Mouse (Mus musculus) effector memory CD4-positive, alpha-beta T cell, adult 5 months (primary cell): ENCODE measurements around the gene Idua. TPM values are rescaled to one million over a fixed set of nuclear protein-coding genes. Genes with fewer than 3 reads are reported as not detected.

ENCODE experiments used
- polyA plus RNA-seq: library from polyadenylated mRNA; unstranded; fragments of 100-300 nt; shearing (Covaris generic); gene quantifications from one replicate; pipeline ENCODE4 v1.2.1, GENCODE M21; 2017

The Idua gene
- 29.0 TPM for polyA plus RNA-seq

DNA sequence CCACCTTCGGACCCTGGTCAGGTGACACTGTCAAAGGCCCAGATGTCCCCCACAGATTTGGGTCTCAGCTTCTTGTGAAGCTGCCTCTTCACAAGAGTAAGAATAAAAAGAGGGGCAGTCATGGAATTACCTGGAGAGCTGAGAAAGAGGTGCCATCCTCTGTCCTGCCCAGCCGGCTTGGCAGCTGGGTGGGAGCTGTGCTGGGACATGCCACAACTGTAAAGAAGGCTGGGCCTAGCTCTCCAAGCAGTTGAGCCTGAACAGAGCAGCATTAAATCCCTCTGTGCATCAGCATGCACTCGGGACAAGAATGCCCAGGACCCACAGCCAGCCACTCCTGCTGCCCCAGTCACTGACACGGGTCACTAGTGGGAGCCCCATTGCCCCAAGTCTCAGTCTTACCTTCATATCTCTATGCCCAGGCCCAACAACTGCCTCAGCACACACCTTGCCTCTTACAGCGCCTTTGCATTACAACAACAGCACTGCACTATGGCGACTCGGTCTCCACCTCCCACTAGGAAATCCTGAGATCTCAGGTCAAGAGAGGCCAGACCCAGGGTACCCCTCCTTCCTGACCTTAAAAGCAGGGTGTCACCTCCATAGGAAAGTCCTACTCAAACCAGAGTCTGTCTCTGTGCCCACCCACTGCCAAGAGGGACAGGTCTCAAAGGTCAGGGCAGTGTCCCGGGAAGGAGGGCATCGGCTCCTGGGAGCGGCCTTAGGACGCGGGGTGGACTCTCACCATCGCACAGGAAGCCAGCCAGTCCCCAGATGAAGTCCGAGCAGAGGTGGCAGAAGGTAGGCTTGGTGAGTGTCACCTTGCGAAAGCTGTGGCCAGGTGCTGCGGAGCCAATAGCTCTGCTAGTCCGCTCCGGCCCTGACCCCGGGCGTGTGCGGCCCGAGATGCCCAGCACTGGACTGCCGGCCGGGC, at the start of gene Idua:
Gene Idua (plus strand): TSS at position 634 of the 934 bp plus-strand sequence.

DNA sequence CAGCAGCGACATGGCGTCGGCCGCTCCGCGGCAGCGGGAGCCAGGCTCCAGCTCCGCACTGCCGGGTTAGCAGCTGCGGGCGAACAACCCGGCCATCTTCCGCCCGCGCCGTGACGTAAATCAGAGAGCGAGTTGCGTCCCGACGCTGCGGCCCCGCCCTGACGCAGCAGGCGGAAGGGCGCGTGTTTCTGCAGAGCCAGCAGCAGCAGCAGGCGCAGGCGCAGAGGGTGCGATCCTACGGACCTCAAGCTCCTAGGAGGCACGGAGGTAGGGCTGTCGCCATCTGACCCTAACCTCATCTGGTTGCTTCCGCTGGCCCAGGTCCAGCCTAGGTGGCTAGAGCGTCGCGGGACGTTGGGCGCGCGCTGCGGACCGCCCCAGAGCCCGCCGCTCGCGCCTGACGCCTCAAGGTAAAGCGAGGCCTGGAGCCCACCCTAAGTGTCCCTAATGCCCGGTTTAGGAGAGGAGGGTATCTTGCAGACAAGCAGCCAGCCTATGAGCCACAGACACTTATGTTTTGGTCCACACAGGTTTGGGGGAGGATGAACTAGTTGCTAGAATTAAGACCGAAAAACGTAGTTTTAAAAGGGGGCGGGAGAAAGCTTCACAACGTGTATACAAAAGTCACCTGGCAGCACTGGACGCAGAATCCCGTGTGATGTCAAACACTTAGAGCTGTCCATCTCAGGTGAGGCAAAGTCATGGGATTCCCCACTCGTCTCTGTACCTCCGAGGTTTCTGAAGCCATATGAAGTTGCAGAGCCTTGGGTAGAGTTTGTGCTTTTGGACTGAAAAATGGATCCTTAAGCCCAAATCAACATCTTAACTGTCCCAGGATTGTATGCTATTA, 30.3 kb upstream of the Idua start, which contains the start of the genes Gak and Tmem175:
Gene Gak (minus strand): TSS at position 122 of the 850 bp plus-strand sequence.
Gene Tmem175 (plus strand): TSS at position 137 of the 850 bp plus-strand sequence.

DNA sequence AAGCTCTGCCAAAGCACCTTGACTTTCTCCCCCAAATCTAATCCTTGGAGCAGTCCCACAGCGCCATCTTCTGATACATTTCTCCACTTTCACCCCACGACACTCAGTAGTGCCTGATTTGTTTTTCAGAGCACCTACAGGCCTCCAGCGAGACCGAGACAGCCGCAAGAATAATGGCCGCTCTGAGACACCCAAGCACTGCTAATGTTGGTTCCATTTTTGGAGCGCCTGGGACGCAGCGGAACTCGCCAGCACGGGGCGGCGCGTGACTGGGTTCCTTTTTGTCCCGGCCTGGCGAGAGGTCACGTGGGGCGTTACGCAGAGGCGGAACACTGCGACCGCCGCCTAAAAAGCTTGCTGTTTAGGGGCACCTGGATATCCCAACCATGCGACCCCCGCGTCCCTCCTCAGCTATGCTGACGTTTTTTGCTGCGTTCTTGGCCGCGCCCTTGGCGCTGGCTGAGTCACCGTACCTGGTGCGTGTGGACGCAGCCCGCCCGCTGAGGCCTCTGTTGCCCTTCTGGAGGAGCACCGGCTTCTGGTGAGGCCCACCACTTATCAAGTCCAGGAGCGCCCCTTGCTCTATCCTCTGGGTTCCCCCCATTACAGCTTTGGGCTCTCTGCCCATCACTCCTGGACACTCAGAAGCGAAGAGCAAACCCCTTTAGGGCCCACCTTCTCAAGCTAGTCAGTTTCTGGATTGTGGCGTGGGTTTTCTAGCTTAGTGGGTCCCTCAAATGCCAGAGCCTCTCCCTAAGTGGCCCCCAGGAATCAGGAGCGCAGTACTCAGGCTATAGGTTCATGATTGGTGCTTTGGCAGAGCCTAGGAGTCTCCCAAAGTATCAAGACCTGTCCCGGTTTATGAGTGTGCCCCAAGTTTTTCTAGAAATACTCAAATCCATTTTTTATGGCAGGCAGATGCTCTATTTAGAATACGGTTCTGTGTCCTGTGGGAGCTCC, 9.1 kb downstream of the Idua start, which contains the start of gene Dgkq:
Gene Dgkq (minus strand): TSS at position 696 of the 960 bp plus-strand sequence.

DNA sequence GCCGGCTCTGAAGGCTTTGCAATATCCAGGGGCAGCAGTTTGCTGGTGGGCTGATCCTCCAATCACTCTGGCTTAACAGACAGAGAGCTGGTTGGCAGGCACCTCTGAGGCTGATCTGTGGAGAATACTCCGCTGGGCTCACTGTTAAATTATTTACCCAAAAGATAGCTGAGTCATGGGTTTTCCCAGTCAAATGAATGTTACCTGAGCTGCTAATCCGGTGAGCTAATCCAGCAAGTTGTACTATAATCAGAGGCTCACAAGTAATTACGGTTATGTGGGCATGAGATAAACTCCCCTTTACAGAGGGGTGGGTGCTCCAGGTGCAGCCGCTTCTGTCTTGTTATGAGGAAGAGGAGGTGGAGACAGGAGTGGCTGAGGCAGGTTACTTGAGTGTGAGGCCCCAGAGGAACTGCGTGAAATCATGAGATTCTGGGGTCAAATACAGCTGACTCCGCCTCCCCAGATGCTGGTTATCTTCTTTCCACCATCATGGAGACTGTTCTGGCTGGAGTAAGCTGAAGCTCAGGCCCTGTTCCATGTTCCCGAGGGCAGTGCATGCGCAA, 15.2 kb downstream of the Idua start, which contains the start of gene Slc26a1:
Gene Slc26a1 (minus strand): TSS at position 319 of the 566 bp plus-strand sequence.

DNA sequence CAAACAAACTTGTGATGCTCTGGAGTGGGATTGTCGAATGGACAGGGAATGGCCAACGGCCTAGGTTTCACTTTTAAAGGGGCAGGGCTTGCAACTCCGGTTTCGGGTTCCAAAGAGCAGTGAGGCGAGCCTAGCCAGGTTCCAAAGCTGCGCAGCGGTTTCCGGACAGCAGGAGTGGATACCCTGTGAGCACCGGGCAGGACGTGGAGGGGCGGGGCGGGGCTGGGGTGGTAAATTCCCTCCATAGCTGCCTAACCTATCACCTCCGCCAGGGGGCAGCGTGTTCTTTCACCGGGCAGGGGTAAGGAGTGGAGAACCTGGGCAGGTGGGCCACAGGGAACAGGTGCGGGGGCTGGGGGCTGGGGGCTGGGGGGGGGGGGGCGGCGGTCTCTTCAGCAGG, 32.1 kb downstream of the Idua start, which contains the start of gene Fgfrl1:
Gene Fgfrl1 (plus strand): TSS at position 112 of the 400 bp plus-strand sequence.

Other genes starting within 250 kb of the Idua start
- 101 TPM for gene Atp5k, start 225.9 kb upstream of the Idua start, polyA plus RNA-seq
- not detected for gene Mfsd7a, start 211.4 kb upstream of the Idua start, polyA plus RNA-seq
- 12.6 TPM for gene Pcgf3, start 199.1 kb upstream of the Idua start, polyA plus RNA-seq
- not detected for gene Cplx1, start 110.3 kb upstream of the Idua start, polyA plus RNA-seq
- 176 TPM for gene Gak, start 30.6 kb upstream of the Idua start, polyA plus RNA-seq
- 25.9 TPM for gene Tmem175, start 30.6 kb upstream of the Idua start, polyA plus RNA-seq
- gene Dgkq, start 9.3 kb downstream of the Idua start, polyA plus RNA-seq = 20.1 TPM
- gene Slc26a1, start 15.2 kb downstream of the Idua start, polyA plus RNA-seq = 0.10 TPM
- 4.8 TPM for gene Fgfrl1, start 32.1 kb downstream of the Idua start, polyA plus RNA-seq
- gene Rnf212, start 114.7 kb downstream of the Idua start, polyA plus RNA-seq = not detected
- gene Tmed11, start 135.0 kb downstream of the Idua start, polyA plus RNA-seq = not detected
- not detected for gene Vmn2r8, start 148.5 kb downstream of the Idua start, polyA plus RNA-seq
- gene Vmn2r9, start 192.3 kb downstream of the Idua start, polyA plus RNA-seq = 0.06 TPM